Mouse (Mus musculus): Measurements from ENCODE around the gene Castor2. TPM values are rescaled to one million over a fixed set of nuclear protein-coding genes. Genes with fewer than 3 reads are reported as not detected.

Castor2 gene
- 1.0 and 1.8 TPM in 2 replicates for total RNA-seq (2017)

DNA sequence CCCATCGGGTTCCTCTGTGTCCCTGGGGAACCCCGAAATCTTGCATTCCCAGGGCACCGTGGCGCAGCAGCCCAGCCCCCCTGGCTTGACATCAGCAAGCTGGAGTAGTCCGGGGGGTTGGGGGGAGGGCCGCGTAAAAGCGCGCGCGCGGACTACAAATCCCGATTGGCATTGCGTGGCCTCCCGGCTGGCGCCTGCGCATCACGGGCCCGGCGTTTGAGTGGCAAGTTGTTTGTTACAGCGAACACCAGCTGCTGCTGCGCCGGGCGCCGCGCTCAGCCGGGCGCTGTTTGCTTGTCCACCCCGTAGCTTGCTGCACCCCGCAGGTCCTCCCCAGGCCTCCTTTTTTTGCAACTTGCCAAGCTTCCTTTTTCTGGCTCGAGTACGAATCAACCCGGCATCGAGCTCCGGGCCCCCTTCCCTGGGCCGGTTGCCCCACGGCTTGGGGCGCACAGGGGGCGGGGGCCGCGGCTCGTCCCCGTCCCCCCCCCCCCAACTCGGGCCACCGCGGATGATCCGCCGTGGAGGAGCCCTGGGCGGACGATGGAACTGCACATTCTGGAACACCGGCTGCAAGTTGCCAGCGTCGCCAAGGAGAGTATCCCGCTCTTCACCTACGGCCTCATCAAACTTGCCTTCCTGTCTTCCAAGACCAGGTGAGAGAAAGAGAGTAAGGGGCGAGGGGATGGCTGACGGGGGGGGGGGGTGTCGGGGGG is at the start of gene Castor2:
Gene Castor2, plus strand, starts transcription at position 216 of the 716 bp plus-strand sequence.
- ATAC-seq (replicated peaks; ENCODE audit: low read depth, poor library complexity, severe bottlenecking) = peak; percentile 92

DNA sequence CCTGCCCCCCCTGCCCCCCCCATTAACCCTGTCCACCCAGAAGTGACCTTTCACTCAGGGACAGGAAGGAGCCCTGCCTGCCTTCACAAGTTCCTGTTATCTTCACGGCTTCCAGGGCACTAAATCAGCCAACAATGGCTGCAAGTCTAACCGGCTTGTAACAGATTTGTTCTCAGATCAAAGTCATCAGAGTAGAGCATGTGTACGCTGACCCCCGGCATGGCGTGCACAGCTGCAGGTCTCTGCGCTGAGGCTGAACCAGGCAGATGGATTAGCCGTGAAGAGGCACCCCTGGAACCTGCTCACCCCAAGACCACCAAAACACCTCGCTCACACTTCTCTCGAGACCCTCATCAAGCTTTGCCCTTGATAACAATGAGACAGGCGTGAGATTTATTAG is 48.8 kb upstream of the Castor2 start:
- no peak for ATAC-seq (replicated peaks; ENCODE audit: low read depth, poor library complexity, severe bottlenecking)

DNA sequence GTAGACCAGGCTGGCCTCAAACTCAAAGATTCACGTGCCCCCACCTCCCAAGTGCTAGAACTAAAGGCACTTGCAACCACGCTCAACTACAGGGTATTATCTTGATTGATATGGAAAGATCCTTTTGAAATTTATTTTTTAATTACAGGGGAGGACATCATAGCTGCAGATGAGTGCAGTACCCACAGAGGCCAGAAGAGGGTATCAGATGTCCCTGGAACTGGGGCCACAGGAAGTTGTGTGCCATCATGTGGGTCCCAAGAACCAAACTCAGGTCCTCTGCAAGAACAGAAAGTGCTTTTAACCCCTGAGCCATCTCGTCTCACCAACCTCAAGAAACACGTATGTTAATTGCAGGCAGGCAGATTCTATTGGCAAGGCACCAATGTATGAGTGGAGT is 46.9 kb upstream of the Castor2 start:
- ATAC-seq (replicated peaks; ENCODE audit: low read depth, poor library complexity, severe bottlenecking) = no peak

DNA sequence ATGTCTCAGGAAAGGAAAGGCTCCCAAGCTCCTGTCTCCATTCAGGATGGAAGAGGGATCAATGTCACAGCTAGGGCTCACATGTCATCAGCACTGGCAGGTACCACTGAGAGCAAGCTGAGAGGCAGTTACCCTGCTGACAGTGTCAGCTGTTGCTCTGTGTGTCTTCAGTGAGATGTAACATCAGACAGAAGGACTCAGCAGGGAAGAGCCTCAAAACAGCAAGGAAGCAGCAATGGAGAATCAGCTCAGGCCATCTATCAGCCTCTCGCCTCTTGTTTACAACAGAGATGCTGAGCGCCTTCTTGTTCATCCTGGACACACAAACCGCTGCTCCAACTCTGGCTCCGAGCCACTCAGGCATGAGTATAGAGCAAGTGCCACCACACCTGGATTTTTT is 45.0 kb upstream of the Castor2 start:
- no peak for ATAC-seq (replicated peaks; ENCODE audit: low read depth, poor library complexity, severe bottlenecking)

DNA sequence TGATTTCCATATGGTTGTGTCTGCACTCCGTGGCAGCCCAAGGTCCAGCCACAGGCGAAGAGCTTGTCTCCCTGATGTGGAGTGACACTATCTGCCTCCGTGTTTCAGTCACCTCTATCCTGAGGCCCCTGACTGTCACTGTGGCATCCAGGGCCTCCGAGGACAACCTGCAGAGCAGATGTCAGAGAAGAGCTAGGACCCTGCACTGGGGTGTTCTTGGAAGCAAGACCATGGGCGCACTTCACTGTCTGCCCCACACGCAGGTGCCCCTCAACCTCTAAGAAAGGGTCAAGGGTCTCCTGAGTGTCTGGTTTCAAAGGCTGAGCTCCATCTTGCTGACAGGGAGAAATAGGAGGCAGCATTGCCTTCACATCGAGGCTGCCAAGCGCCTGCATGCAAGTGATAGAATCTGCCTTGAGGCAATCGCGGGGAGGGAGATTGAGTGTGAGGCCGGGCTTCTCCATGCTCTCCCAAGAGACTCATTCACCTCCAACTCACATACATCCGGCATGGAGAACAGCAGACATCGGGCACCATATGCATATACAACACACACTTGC is 40.6 kb upstream of the Castor2 start:
- no peak for ATAC-seq (replicated peaks; ENCODE audit: low read depth, poor library complexity, severe bottlenecking)

DNA sequence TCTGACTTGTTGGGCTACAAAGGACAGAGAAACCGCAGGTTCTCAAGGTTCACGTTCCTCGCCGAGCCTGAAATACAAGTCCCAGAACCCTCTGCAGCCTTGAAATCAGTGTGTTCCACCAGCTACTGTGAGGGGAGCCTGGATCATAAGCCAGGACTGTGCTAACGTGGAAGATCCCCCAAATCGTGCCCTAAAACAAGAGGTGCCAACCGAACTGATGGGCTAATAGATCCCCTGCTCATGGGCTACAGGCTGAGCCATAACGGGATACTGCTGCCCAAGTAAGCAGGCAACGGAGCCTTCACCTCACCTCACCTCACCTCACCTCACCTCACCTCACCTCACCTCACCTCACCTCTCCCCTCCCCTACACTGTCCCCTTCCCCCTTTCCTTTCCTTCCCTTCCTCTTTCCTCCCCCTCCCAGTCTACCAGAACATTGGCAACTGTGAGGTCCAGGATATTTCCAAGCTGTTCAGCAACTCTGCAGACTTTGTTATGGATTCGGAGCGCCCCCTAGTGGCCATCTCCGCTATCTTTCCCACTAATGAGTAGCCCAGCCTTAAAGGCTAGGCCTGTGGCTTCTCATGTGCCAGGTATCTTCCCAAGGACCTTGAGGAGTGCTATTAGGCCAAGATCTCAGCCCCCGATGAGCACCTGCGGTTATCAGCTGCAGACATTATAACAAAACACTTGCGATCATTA is 36.0 kb upstream of the Castor2 start:
- peak; percentile 68; the same call in 1 of the 2 replicates for ATAC-seq (replicated peaks; ENCODE audit: low read depth, poor library complexity, severe bottlenecking)

DNA sequence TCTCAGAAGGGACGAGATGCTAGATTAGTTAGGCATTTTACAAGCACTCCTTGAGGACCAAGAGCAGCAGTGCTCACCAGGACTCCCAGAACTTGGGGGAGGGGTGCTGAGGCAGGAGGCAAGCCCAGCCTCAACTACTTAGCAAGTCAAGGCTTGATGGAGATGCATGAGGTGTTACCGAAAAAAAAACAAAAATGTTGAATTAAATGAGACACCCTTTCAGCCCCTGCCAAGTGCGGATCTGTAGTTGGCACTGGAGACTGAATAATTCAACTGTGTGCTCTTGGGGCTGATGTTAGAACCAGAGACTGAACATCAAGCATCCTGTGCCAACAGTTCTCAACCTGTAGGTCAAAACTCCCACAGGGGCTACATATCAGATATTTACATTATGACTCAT is 33.2 kb upstream of the Castor2 start:
- ATAC-seq (replicated peaks; ENCODE audit: low read depth, poor library complexity, severe bottlenecking) = no peak

DNA sequence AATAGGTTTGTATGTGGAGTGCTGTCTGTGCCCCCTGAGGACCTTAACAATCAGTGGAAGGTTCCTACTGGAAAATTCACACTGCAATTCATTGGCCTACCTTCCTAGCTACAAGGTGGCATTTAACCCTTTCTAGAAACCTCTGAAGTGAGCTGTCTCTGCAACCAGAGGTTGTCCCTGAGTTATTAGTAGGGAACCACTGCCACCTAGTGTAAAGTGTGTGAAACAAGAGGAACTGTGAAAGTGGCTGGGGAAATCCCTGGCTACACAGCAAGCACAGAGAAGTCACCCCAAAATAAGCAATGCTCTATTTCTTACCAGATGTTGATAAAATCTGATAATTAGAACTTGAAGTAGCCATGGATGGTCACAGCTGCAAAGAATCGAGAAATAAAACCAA is 31.6 kb upstream of the Castor2 start:
- ATAC-seq (replicated peaks; ENCODE audit: low read depth, poor library complexity, severe bottlenecking) = peak; percentile 65; the same call in 1 of the 2 replicates

DNA sequence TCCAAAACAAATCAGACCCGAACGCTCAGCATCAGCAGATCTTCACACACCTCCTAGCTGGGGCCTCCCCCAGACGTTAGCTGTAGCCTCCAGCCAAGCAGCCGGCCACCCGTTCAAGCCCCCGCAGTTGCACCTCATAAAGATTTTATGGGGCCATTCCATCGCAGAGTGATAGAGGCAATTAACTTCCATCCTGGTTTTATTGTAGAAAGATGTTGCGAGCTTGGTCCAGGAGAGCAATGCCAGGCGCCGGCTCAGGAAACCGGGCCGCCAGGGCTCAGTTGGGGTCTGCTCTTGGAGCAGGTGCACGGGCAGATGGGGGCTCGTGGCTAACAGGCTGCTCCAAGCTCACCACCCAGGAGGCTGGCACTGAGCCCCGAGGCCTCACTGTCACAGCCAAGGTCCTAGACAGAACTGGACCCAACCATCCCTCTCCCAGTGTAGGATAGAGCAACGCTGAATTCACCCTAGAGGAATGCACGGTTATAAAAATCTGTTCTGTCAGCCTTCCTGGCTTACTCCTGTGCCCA is 25.9 kb upstream of the Castor2 start:
- no peak for ATAC-seq (replicated peaks; ENCODE audit: low read depth, poor library complexity, severe bottlenecking)

DNA sequence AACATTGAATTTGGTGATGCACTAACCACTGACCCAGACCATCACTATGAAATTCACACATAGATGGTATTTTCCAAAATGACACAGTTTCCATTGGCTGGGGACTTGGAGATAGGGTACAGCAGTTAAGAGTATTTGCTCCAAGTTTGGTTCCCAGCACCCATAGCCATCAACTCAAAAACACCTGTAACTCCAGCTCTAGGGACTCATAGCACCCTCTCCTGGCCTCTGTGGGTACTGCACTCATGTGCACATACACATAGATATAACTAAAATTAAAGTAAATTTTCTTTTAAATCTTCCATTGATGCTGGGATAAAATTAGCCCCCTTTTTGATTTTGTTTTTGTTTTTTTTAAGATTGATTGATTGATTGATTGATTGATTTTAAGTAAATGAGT is 25.1 kb upstream of the Castor2 start:
- no peak for ATAC-seq (replicated peaks; ENCODE audit: low read depth, poor library complexity, severe bottlenecking)

DNA sequence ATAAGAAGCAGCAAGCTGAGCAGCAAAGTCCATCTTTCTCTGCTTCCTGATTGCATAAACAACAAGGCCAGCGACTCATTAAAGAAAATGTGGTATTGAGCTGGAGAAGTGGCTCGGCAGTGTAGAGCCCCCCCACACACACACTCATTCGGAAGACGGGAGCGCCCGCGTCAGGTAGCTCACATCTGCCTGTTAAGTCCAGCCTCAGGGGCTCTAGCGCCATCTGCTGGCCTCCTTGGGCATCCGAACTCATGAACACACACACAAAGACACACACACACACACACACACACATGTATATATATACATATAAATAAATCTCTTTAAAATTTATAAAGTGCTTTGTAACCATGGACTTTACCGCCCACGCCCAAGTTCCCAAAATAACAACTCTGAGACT is 23.3 kb upstream of the Castor2 start:
- no peak for ATAC-seq (replicated peaks; ENCODE audit: low read depth, poor library complexity, severe bottlenecking)

DNA sequence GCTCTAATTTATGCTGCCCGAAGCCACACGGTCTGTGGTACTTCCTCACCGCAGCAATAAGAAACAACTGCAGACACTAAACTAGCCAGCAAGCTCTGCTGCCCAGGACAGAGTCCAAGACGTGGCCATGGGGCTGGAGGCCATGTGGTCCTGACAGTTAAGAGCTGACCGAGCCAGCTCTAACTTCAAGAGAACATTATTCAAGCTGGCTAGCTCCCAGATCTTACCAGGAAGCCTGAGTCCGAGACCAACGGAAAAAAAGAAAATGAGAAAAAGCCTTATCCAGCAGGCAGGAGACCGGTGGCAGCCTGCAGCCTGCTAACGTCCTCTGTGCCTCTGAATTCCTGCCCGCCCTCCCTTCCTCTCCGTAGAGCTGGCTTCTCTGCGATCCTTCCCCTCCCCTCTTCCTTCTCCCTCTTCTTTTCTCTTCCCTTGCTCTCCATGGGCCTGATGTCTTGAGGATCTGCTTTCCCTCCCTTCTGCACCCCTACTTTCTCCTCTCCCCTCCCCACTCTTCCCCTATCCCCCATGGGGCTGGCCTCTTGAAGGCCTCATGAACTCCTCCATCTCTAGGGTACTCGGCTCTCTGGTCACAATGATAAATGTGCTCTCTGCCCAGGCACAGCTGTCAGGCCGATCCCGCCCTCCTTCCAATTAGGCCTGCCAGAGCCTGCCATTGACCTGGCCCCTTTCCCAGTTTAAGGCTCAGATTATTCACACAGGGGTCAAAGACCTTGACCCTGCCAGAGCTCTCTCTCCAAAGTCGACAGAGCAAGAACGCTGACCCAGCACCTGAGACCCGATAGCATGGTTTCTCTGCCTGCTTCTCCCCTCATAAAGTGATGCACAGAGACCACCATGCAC is 18.6 kb upstream of the Castor2 start:
- peak; percentile 60 for ATAC-seq (replicated peaks; ENCODE audit: low read depth, poor library complexity, severe bottlenecking)

DNA sequence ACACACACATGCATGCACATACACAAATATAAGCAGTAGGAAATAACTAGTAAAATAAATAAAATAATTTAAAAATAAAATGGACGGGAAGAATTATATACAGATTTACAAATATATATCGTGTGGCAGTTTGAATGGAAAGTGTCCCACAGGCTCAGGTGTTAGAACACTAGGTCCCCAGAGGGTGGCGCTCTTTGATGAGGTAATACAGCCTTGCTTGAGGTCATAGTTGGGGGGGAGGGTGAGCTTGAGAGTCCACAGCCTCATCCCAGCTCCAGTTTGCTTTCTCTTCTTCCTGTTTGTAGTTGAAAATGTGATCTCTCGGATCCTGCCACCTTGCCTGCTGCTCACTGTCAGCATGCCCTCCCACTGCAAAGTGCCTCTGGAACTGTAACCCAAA is 14.3 kb upstream of the Castor2 start:
- ATAC-seq (replicated peaks; ENCODE audit: low read depth, poor library complexity, severe bottlenecking) = no peak

DNA sequence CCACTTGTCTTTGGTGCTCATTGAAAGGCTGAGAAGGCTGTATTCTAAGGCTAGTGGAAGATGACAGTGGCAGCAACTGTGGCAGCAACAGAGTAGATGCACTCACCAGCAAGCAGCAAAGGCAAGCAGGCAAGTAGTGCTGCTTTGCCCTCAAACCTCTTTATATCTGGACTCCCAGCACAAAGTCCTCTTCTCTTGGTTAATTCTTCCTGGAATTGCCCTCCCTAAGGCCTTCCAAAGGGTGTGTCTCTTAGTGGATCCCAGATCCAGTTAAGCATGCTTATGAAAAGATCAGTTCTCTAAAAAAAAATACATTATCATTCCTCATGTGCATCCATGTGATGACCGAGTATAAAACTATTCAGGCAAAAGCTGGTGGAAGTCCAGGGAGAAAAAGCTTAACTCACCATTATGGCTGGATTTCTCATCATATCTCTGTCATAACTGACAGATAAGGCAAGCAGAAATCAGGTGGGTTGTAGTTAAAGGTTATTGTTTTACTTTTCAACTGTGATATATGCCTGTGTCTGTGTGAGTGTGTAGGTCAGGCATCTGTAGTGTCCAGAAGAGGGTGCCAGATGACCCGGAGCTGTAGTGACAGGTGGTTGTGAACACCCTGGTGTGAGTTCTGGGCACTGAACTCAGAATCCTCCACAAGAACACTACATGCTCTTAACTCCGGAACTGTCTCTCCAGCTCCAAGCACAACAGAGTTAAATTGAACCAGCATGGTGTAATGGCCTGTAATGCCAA is 13.4 kb upstream of the Castor2 start:
- no peak for ATAC-seq (replicated peaks; ENCODE audit: low read depth, poor library complexity, severe bottlenecking)

DNA sequence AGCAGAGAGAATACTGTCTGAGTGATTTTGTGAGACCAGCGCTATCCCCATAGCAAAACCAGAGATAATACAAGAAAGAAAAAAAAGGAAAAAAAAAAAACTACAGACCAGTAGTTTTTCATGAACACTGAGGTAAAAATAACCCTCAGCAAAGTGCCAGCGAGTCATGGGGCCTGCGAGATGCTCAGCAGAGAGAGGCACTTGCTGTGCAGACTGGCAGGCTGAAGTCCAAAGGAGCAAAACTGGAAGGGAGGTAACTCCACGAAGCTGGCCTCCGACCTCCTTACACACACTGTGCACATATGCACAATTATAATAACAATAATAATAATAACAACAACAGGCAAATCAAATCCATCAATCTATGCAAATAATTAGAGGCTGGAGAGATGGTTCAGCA is 12.3 kb upstream of the Castor2 start:
- ATAC-seq (replicated peaks; ENCODE audit: low read depth, poor library complexity, severe bottlenecking) = no peak

DNA sequence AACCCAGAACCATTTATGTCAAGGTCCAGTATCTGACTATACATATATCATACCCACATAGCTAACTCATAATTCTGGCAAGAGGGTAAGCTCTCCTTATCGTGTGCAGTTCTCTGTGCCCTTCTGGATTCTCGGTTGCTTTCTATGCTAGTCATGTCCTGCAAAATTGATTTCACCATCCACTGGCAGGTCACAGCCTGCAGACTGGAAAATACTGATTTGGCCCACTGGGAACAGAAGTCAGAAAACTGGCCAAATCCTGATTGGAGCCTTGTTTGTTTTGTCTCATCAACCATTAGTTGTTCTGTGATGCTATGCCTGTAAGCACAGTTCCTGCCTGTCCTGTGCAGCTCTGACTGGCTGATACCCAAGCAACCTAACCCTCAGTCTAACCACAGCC is 3.7 kb upstream of the Castor2 start:
- ATAC-seq (replicated peaks; ENCODE audit: low read depth, poor library complexity, severe bottlenecking) = no peak

DNA sequence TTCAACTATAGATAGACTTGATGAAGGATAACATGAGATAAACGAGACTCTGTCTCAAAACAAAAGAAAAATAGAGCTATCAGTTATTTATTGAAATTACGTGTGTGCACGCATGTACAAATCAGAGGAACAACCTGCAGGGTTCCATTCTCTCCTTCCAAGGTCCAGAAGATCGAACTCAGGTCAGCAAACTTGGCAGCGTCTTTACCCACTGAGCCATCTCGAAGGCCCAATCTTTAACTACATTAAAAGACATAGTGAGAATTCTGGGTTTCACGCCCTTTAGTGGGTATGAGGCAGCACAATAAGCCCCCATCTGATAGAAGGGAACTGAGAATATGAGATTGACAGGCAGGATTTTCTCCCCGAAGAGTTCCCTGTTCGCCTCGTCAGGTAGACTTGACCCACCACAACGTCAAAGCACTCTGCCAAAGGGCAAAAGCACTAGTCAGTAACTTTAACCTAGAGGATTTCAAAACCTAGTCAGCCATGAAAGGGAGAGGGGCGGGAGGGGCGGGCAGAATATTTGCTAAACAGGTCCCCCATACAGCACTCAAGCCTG is 1.1 kb upstream of the Castor2 start:
- 0 out of 2 replicates have a peak, but pooled peaks have one; percentile 0 for ATAC-seq (replicated peaks; ENCODE audit: low read depth, poor library complexity, severe bottlenecking)

DNA sequence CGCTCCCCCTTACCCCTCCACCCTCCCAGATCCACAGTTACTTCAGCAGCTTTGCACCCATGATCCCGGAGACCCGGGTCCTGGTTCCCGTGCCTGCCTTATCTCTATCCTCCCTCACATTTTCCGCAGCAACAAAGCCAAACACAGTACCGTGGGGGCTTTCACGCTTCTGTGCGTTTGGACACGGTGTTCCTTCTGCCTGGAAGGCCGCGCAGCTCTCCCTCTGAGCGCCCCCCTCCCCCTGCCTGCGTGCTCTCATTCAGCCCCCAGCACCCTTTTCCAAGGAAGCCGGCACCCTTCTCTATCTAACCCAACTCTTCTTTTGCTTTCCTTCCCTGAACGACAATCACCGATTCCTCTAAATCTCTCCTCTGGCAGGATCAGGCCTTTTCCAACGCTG is 535 bp upstream of the Castor2 start:
- peak; percentile 13 for ATAC-seq (replicated peaks; ENCODE audit: low read depth, poor library complexity, severe bottlenecking)

DNA sequence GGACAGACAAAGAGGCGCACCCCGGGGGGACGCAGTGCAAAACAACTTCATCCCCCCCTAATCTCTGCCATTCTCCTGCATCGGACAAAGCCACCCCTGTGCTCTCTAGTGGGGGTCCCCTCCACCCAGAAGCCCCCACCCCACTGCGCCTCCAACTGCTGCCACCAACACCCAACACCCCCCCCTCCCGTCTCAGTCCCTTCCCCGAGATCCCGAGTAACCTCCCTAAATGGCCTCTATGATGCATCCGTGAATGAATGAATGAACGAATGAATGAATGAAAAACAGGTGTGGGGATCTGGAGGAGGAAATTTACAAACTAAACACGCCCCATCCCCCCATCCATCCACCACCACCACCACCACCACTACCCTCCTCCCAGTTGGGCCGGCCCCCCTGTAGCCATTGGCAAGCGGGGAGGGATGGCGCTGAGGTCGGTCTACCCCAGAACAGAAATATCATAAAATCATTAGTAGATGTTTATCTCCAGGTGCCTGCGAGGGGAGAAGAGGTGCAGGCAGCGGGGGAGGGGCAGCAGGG is 791 bp downstream of the Castor2 start:
- no peak for ATAC-seq (replicated peaks; ENCODE audit: low read depth, poor library complexity, severe bottlenecking)
